9 mouse cellular contexts compared by ENCODE assay signal in the genomic region with DNA sequence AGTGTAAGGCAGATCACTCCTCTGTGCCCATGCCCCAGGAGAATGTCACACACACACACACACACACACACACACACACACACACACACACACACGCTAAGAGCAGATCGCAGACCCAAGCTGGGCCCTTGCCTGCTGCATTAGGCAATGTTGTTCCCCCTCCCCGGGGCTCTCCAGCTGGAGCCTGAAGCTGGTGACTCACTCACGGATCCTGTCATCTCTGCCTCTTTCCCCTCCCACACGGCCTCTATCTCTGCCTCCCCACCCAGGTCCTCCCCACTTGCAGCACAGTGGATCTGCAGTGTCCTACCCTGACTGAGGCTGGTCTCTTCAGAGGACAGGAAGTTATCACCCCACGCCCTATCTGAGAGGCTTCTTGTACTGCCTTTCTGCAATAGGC.
DNase-seq lines count a peak whose midpoint lies in the region; ATAC-seq and TF ChIP-seq lines count a peak whose summit lies in the region.
"Had no signal": no experiment of that assay in that cellular context is flagged by ENCODE, and none has a peak within 500 bp of the region (broad histone marks: within the 10 kb centered on the region; RNA-seq: fewer than 3 reads in every experiment).

No protein-coding gene starts in this region.

- TF ChIP-seq POLR2A in olfactory bulb, adult 2 months (IDR thresholded peaks at IDR 0.05; ENCODE audit: insufficient read depth, low read depth, low read length) = no peak

- peak; percentile 4 for DNase-seq in liver
- peak; percentile 50 to 74 for DNase-seq in frontal cortex, postnatal 10 days (ENCODE audit: low spot score in 2 of 2)
- DNase-seq in layer of hippocampus, adult 11-12 months (ENCODE audit: low spot score) = peak; percentile 84
- DNase-seq in midbrain, embryonic 14.5 days = no peak
- no peak for DNase-seq in T-cell, adult 2 months (ENCODE audit: low spot score)
- DNase-seq in forebrain, embryonic 11.5 days (ENCODE audit: low spot score) = no peak

- H3K4me2 ChIP-seq in liver, embryonic 12.5 days = no peak overlapping the region
- no peak overlapping the region for H3K4me2 ChIP-seq in midbrain, embryonic 14.5 days (ENCODE audit: low read length)
- H3K4me2 ChIP-seq in forebrain, embryonic 11.5 days (ENCODE audit: low read depth, low read length, severe bottlenecking) = no peak overlapping the region
- H3K4me2 ChIP-seq: lung, embryonic 15.5 days had no signal

- no peaks in the 10 kb centered on the region for H3K4me1 ChIP-seq in liver, embryonic 12.5 days
- H3K4me1 ChIP-seq in olfactory bulb, adult 2 months (ENCODE audit: control insufficient read depth, insufficient read depth, low read length) = peaks cover 20% of the 10 kb centered on the region
- H3K4me1 ChIP-seq in midbrain, embryonic 14.5 days (ENCODE audit: control insufficient read depth, insufficient read depth, low read length) = no peaks in the 10 kb centered on the region
- no peaks in the 10 kb centered on the region for H3K4me1 ChIP-seq in forebrain, embryonic 11.5 days (replicated peaks; ENCODE audit: control insufficient read depth, insufficient read depth, low read length)
- H3K4me1 ChIP-seq: lung, embryonic 15.5 days had no signal

- TF ChIP-seq CTCF in olfactory bulb, adult 2 months (IDR thresholded peaks at IDR 0.05; ENCODE audit: insufficient read depth, low read depth, low read length) = no peak

- no peak for ATAC-seq in liver, embryonic 12.5 days
- ATAC-seq in midbrain, embryonic 14.5 days (ENCODE audit: low FRiP score, low TSS enrichment) = no peak
- no peak for ATAC-seq in forebrain, embryonic 11.5 days (replicated peaks; ENCODE audit: low FRiP score)

- WGBS in liver, embryonic 12.5 days (ENCODE audit: insufficient replicate concordance) = 25% methylated on average over 6 of the region's 6 CpGs
- 19% methylated on average over 6 of the region's 6 CpGs for WGBS in olfactory bulb, adult 2 months
- 80% methylated on average over 6 of the region's 6 CpGs for whole genome bisulfite sequencing in midbrain, embryonic 14.5 days
- WGBS in forebrain, embryonic 11.5 days = 68% methylated on average over 6 of the region's 6 CpGs

- H3K9ac ChIP-seq in liver, embryonic 12.5 days = no peak overlapping the region
- no peak overlapping the region for H3K9ac ChIP-seq in midbrain, embryonic 14.5 days (replicated peaks; ENCODE audit: low read length)
- H3K9ac ChIP-seq in forebrain, embryonic 11.5 days (ENCODE audit: low read length) = no peak overlapping the region
- H3K9ac ChIP-seq: lung, embryonic 15.5 days had no signal

- no peaks in the 10 kb centered on the region for H3K36me3 ChIP-seq in liver, embryonic 12.5 days
- no peaks in the 10 kb centered on the region for H3K36me3 ChIP-seq in midbrain, embryonic 14.5 days (ENCODE audit: control insufficient read depth, insufficient read depth, low read length)
- H3K36me3 ChIP-seq in forebrain, embryonic 11.5 days (ENCODE audit: control insufficient read depth, insufficient read depth, low read length) = no peaks in the 10 kb centered on the region
- H3K36me3 ChIP-seq: lung, embryonic 15.5 days had no signal

- H3K27me3 ChIP-seq in liver, embryonic 12.5 days (replicated peaks) = no peaks in the 10 kb centered on the region
- no peaks in the 10 kb centered on the region for H3K27me3 ChIP-seq in midbrain, embryonic 14.5 days (ENCODE audit: control insufficient read depth, insufficient read depth, low read length)
- no peaks in the 10 kb centered on the region for H3K27me3 ChIP-seq in forebrain, embryonic 11.5 days (ENCODE audit: control insufficient read depth, insufficient read depth, low read length)
- H3K27me3 ChIP-seq: lung, embryonic 15.5 days had no signal

- no peaks in the 10 kb centered on the region for H3K9me3 ChIP-seq in liver, embryonic 12.5 days (replicated peaks)
- H3K9me3 ChIP-seq in midbrain, embryonic 14.5 days (ENCODE audit: control insufficient read depth, low read length) = no peaks in the 10 kb centered on the region
- no peaks in the 10 kb centered on the region for H3K9me3 ChIP-seq in forebrain, embryonic 11.5 days (ENCODE audit: control insufficient read depth, low read length)
- H3K9me3 ChIP-seq: lung, embryonic 15.5 days had no signal

- H3K4me3 ChIP-seq in liver, embryonic 12.5 days = no peak overlapping the region
- H3K4me3 ChIP-seq in olfactory bulb, adult 2 months (ENCODE audit: insufficient read depth, low read depth, low read length) = no peak overlapping the region
- H3K4me3 ChIP-seq in midbrain, embryonic 14.5 days (replicated peaks; ENCODE audit: low read depth, low read length) = no peak overlapping the region
- H3K4me3 ChIP-seq in forebrain, embryonic 11.5 days (ENCODE audit: low read depth, low read length) = no peak overlapping the region
- H3K4me3 ChIP-seq: lung, embryonic 15.5 days had no signal

- H3K27ac ChIP-seq in liver, embryonic 12.5 days = no peak overlapping the region
- H3K27ac ChIP-seq in olfactory bulb, adult 2 months (ENCODE audit: insufficient read depth, low read depth, low read length) = peak overlapping the region; percentile 92
- no peak overlapping the region for H3K27ac ChIP-seq in midbrain, embryonic 14.5 days (replicated peaks; ENCODE audit: low read depth, low read length)
- H3K27ac ChIP-seq in forebrain, embryonic 11.5 days (ENCODE audit: low read depth, low read length) = no peak overlapping the region
- H3K27ac ChIP-seq: lung, embryonic 15.5 days had no signal

Comparison
In these comparisons a context has a peak if more than half of its experiments do, and no peak if none do; other contexts are left out.
1. DNase-seq: peak in liver (single experiment), frontal cortex, postnatal 10 days (2 of 2) and layer of hippocampus, adult 11-12 months (single experiment); none in midbrain, embryonic 14.5 days (single experiment), T-cell, adult 2 months (single experiment) and forebrain, embryonic 11.5 days (single experiment).